Mouse (Mus musculus): ENCODE data around the gene Slc22a23.
A peak's percentile ranks its signal among the peaks of the same experiment; 100 is the strongest.

Gene Slc22a23

DNA sequence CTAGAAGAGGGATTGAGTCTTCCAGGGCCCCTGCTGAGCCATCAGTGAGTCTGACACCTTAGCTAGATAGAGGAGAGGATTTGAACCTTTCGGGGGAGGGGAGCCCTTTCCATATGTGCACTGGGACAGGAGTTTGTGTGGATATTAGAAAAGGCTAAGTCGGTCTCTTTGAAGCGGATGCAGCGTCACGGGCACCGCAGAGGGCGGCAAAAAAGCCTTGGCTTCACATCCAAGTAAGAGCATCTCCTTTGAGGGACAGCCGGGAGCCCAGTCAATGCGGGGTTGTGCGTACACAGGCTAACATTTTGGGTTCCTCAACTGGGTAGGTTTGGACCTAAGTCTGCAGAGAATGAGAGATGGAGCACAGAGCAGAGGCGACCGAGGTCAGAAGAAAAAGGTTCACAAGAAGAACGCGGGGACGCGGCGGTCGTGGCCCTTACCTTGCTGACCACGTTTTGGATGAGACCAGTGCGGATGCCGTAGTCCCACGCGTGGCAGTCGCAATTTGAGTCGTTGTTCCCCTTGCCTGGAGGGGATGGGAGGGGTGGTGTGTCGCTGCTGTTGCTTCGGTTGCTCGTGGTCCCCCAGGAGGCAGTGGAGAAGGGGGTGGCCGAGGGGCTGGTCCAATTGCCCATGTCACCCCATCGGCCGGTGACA, 1.1 kb downstream of the Slc22a23 start:
- DNase-seq: peak; percentile 33

DNA sequence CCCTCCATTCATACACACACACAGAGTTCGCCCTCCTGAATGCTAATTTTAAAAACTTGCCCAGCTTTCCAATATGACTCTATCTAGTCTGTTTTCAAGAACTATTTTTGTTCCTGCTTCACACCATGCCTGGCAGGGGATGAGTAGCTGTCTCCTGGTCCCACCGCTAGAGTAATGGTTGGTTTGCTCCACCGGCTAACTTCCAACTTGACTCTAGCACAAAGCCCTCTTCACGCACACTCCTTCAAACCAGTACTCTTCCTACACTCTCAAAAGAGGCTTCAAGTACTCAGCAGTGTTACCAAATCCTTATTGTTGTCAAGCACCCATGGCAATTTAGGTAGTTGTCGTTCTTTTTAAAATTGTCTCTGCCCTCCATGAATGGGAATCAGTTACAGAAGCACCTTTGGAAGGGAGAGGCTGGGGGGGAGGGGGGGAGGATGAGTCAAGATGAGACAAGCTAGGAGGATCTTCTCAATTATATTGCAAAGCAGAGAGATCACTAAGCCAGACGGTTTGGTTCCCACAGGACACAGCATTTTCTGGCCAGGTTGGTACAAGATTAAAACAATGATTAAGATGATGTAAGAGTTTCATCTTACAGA, 2.6 kb downstream of the Slc22a23 start:
- DNase-seq: no peak

DNA sequence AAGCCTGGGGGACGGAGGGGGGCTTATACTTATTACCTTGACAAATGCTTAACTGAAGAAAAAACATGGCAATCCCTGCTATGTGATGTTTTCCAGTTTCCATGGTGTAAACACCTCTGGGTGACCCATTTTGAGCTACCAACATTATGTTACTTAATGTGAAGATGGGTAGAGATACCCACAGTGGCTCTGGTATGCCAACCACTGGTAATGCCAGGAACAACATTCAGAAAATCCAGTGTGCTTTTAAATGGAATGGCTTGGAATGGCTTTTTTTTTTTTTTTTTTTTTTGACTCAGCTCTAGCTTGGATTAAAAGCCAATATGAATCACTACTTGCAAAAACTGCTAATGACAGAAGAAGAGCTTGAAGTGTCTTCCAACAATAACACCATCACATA, 8.1 kb downstream of the Slc22a23 start:
- DNase-seq: no peak

DNA sequence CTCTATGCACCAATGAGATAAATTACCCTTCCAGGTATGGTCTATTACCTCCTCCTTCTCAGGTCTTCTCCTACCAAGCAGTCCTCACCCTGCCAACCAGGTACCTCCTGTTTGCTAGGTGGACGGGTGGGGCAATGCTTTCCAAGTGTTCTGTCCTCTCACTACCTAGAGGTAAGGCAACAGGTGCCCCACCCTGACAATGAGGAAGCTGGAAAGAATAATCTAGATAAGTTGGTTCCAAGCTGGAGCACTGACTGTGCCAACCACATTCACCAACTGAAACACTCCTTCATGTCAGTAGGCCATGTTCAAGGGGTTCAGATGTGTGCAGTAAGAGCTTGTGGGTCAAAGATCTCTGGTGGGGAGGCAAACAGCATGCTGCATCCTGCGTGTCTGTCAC, 10.1 kb downstream of the Slc22a23 start:
- no peak for DNase-seq

DNA sequence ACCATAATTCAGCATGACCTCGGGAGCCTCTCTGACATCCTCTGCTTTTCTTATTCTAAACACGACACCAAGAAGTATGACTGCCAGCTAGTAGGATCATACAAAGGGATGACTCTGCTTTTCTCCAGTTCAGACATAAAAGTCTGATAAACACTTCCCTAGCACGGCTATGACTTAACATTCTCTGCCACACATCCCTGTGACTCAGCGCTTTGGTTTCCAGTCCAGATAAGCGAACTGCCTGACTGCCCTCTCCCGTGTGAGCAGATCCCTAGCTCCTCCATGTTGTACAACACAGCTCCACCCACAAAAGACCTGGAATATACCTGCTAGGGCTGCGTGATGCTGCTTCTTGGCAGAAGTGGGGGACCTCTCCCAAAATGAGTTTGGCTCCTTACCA, 12.2 kb downstream of the Slc22a23 start:
- no peak for DNase-seq

DNA sequence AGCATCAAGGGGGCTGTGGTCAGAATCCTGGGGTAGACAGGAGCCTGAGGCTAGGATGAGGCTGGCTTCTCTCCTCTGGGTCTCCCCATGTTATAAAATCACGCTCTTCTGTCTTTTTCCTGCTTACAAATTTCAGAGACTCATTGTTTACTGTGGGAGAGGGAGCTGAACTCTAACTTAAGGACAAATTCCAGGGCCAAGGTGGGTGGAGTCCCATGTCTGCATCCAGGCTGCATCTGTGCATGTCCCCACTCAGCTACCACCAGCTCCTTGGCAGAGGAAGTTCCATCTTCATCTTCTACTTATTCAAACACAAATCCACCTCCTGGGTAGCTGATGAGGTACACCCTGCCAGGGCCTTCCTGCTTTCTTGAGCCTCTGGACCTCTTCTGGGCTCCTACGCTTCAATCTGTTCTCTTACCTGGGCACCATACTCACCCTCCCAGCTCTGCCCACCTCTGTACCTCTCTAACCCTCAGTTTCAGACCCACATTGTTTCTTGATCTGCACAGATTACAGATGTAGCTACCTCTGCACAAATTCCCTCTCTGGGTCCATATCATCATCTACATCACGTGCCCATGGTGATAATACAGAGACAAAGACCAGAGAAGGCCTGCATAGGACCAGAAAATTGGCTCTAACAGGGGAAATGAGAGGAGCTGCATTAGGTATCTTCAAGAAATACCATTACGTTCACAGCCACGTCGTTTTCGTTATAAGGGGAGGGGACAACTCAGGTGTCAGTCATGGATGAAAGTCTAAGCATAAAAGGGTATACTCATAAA, 13.4 kb downstream of the Slc22a23 start:
- DNase-seq: no peak

DNA sequence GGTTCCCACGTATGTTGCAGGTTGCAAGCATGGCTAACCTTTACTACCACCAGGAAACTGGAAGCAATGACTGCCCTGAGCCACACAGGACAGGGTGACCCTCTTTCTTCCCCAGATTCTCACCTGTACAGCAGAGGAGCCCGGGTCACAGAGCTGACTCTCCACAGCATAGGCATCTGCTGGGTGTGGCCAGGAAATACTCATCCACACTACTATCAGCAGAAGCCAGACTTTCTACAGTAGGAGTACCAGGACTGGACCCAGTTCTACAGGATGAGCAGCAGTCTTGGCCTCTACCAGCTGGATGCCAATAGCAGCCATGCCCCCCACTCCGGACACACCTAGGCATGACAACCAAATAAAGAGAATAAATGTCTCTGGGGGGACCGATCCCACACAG, 15.4 kb downstream of the Slc22a23 start:
- no peak for DNase-seq

DNA sequence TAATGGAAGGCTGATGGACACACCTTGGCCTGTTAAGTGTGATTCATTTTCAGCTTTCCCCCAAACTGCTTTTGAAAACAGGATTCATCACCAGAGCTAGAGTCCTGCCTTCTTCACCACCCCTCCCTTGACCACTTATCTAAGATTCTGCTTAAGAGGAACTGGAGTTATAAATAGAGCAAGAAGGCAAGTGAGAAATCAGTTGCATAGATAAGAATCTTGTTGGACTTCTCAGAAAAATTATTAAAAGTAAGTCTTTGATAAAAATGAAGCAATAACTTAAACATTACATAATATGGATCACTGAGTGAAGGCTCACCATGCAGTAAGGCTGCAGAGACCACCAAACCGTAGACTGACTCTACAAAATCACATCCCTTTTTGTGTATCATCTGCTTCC, 18.0 kb downstream of the Slc22a23 start:
- DNase-seq: no peak

DNA sequence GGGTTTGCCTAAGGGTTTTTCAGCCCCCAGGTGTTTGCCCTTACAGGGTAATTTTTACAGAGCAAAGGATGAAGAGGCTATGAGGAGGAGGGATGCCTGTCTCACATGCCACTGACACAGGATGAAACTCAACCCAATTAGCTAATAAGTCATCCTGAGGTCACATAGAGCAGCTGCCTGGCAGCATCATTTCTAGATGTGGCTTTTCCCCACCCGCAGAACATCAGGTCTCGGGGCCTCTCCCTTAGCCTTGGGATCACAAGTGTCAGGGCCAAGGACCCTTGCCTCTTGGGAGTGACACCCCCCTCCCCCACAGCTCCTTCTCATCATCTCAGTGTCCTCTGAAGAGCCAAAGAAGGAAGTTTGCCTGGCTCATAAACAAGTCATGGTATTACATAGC, 21.6 kb downstream of the Slc22a23 start:
- no peak for DNase-seq

DNA sequence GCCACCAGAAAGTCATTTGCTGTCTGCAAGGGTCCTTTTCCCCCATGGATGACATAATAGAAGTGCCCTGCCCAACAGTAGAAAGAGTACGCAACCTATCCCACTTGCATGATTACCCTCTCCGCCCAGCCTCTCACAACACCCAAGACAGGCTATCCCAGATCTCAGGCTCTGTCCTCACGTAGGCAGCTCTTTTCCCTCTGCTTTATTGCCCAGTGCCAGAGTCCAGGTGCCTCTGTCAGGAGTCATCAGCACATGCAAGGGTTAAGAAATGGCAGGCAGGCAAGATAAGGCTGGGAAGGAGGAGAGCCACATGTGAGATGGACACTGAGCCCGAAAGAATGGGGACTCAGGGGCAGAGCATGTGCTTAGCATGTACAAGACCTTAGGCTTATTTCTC, 24.5 kb downstream of the Slc22a23 start:
- no peak for DNase-seq

DNA sequence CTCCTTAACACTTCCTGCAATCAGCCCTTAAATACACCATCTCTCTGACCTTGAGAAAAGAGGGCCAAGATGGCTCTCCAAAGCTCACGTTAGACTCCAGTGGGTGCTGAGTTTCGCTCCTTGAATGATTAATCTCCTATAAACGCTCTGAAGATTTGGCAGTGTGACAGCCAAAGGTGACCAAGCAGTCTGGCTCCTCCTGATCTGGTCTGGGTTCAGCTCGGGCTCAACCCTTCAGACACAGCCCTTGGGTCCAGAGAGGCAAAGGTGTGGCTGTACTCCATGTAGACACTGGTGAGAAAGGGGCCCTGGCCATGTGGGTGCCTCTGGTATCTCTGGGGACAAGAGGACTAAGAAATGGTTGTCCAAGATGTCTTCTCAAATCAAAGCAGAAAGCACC, 27.9 kb downstream of the Slc22a23 start:
- DNase-seq: peak; percentile 93

DNA sequence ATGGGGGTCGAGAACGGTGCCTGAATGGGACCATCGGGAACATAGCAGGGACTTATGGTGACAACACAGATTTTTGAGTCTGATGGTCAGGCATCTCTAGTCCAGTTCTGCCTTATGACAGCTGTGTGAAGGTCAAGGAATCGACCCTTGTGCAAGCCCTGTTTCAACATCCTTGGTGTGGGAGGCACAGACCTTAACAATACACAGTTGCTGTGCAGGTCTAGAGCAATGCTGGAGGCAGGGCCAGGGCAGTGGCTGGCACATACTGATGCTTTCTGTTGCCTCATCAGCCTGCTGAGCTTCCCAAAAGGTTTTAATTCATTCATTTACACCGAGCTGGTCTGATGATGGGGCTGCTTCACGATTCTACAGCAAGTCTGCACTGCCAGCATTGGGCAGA, 28.5 kb downstream of the Slc22a23 start:
- no peak for DNase-seq

DNA sequence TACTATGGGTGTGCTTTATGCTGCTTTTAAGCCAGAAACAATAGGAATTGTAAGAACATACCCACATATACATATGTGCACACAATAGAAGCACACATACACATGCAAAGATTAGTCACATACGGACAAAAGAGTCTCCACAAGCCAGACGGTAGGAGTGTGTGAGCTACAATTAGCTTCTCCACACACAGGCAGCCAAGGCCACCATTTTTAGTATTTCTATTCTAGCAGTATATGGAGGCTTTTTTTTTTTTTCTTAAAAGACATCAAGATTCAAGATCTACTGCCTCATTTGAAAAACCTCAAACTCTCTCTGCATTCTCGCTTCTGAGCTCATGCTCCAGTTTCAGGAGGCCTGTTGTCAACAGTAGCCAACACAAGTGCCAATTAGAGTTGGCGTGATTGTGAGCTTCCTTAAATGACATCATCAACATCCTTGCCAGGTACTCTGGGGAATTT, 31.9 kb downstream of the Slc22a23 start:
- DNase-seq: no peak

DNA sequence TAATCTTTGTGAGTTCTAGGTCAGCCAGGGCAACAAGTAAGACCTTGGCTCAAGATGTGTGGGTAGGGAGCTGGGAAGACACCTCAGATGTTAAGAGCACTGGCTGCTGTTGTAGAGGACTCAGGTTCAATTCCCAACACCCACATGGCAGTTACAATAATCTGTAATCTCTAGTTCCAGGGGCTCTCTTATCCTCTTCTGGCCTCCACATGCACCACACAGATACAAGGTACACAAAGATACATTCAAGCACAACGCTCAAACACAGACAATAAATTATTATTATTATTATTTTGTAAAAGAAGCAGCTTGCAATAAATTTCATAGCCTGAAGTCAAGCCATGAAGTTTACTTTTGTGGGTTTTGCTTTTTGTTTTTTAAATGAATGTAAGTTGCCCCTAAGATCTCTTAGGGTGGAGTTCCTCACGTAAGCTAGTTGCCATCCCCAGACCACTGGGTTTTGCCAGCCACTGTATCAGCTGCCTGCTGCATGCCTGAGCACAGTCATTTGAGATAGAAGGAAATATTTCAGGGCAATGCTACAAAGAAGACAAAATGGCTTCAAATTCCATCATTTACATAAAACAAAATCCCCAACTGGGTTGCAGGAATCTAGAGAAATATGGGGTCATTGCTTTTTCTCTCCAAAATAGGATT, 32.5 kb downstream of the Slc22a23 start:
- no peak for DNase-seq

DNA sequence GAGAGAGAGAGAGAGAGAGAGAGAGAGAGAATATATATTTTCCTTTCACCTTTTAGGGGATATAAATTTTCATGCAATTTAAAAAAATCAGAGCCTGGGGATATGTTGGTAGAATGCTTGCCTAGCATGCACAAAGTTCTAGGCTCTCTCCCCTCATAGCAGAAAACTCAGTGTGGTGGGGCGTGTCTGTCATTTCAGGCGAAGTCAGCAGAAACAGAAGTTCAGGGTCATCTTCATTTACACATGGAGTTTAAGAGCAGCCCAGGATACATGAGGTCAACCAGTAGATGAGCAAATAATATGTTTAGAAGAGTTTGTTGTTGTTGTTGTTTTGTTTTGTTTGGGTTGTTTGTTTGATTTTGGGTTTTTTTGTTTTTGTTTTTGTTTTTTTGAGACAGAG, 33.4 kb downstream of the Slc22a23 start:
- DNase-seq: no peak

DNA sequence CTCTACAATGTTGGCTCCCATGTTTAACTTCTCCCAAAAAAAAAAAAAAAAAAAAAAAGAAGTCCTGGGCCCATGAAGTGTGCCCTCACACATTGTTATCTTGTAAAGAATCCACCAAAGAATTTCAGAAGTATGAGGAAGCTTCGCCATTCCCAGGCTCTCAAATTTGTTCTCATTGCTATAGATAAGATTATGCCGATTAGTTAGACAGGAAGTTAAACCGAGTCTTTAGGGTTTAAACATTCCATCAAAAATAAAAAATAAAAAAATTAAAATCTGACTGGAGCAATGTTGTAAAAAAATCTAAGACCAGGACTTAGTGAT, 36.4 kb downstream of the Slc22a23 start:
- DNase-seq: no peak

DNA sequence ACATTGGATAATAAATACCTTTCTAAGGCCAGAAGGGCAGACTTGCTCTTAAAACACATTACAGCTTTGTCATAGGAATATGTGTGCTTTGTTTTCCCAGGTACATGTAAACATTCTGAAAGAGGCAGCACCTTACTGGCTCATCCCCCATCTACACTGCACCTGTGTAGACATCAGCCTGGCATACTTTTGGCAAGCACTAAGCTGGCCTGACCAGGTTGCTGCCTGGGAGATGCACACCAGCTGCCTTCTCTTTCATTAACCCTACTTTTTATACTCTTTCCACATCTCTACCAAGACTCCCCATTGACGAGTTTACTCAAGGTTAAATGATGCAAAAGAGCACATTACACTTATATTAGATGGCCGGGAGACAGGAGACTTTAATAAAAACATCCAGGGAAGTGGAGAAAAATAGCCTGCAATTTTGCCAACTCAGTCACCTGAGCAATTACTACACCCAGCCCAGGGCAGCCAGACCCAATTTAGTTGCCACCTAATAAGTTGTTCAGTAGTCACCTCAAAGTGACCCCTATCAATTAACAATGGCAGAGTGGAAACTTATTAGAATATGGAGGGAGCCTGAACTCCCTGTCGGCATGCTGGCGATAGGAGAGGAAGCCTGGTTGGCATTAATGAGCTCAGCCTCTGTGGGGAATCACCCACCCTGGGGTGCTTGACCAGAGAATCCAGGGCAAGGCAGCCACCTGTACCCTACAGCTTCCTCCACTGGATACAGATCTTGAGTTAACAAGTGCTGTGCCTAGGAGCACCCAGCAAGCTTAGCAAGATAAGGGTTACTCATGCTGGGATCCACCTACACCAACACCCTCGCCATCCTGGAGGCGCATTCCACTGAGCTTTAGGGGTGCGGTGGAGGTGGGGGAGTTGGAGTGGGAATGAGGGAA, 37.0 kb downstream of the Slc22a23 start:
- DNase-seq: peak; percentile 55

DNA sequence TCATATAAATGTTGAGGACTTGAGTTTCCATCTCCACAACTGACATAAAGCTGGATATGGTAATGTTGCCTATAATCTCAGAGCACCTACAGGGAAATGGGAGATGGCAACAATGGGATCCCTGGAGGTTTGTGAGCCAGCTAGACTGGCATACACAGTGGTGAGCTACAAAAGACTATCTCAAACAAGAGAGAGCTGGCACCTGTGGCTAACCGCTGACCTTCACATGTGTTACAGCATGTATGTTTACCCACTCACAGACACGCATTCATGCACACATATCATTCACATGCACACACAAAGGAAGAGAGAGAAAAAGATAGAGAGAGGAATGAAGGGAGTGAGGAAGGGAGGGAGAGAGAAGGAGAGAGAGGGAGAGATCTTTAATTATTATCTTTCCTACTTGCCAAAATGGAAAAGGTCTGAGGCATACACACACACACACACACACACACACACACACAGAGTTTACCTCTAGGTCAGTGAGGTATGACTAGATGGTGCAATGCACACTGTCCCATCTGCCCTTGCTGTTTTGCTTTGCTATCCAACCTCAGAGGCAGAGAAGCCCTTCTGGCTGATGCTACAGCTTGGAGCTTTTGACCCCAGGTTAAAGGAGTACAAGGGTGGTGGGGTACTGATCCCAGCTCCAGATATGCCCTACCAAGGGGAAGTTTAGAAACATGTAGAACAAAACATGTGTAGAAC, 38.9 kb downstream of the Slc22a23 start:
- DNase-seq: no peak

DNA sequence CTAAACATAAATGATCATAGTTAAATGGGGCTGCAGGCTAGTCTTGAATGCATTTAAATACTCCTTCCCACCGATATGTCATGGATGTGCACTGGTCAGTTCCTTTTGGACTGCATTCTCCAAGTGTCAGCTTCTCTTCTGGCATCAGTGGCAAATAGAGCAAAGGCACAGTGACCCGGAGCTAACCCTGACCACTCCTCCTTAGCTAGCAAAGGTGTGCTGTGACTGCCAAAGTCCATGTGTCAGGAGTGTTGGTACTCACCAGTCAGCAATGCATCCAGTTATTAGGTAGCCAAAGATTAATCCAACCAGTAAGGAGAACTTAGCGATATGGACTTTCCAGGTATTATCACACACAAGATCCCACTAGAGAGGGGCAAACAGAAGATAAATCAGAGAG, 40.1 kb downstream of the Slc22a23 start:
- DNase-seq: peak; percentile 90

DNA sequence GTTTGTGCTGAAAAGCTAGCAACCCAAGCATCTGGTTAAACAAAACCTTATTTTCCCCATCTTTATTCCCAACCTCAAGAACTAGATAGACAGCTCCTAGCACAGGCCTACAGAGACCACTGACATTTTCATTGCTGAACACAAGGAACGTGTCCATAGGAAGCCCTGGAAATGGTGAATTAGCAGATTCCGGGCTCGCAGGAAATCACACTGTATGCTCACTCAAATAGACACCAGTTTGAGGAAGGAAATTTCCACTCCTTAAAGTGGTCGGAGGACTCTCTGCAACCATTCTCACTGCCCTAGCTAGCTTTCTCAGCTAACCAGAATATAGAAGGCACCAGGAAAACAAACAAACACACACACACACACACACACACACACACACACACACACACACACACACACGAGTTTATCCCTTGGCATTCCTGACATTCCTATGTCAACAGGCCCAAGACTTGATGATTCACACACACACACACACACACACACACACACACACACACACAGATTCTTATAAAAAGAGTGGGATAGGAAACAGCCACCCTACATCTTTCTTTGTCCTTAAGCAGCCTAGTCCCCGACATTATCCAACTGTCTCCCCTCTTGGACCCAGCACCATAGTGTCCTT, 41.5 kb downstream of the Slc22a23 start:
- no peak for DNase-seq

DNA sequence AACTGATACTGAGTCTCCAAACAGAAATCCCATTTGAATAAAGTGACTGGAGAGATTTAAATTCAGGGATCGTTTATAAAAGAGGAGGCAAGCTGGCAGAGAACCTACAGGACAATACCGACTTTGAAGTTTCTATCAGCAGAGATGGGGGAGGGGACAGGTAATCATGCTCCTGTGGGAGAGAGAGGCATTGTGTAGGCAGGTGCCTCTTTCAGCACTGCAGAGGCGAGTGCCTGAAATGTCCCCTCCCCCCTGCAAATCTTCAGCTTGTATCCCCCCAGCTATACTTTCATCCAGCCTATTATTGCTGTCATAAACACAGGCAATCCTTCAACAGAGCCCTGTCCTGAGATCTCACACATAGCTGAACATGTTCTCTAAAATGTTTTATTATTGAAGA, 43.4 kb downstream of the Slc22a23 start:
- no peak for DNase-seq
